Mouse (Mus musculus) thymus, postnatal 14 days (tissue): ENCODE measurements around the gene Zc3h12c.
A peak's percentile ranks its signal among the peaks of the same experiment; 100 is the strongest.

Experiments used
- DNase-seq: peaks from one replicate; pipeline ENCODE4 v3.0.0; 2021

Zc3h12c gene

GRCm38 (mm10) chr9:52167863-52168685 lies at the start of gene Zc3h12c:
Zc3h12c (minus strand) TSS chr9:52168572.
- DNase-seq: peak; percentile 62

- DNase-seq: no peak
Observed at GRCm38 (mm10) chr9:52217636-52218035, 49.3 kb upstream of the Zc3h12c start.

- DNase-seq: no peak
Observed at GRCm38 (mm10) chr9:52215291-52215690, 46.9 kb upstream of the Zc3h12c start.

- no peak for DNase-seq
Observed at GRCm38 (mm10) chr9:52212416-52212815, 44.0 kb upstream of the Zc3h12c start.

- no peak for DNase-seq
Observed at GRCm38 (mm10) chr9:52208510-52209030, 40.2 kb upstream of the Zc3h12c start.

GRCm38 (mm10) chr9:52203189-52203588 lies 34.8 kb upstream of the Zc3h12c start:
- DNase-seq: no peak

- no peak for DNase-seq
Observed at GRCm38 (mm10) chr9:52200271-52200670, 31.9 kb upstream of the Zc3h12c start.

- no peak for DNase-seq
Observed at GRCm38 (mm10) chr9:52195853-52196252, 27.5 kb upstream of the Zc3h12c start.

GRCm38 (mm10) chr9:52193851-52194250 lies 25.5 kb upstream of the Zc3h12c start:
- no peak for DNase-seq

- DNase-seq: no peak
Observed at GRCm38 (mm10) chr9:52190907-52191306, 22.5 kb upstream of the Zc3h12c start.

- DNase-seq: no peak
Observed at GRCm38 (mm10) chr9:52188106-52188505, 19.7 kb upstream of the Zc3h12c start.

GRCm38 (mm10) chr9:52186296-52186941 lies 18.0 kb upstream of the Zc3h12c start:
- no peak for DNase-seq

- DNase-seq: no peak
Observed at GRCm38 (mm10) chr9:52181419-52181818, 13.0 kb upstream of the Zc3h12c start.

GRCm38 (mm10) chr9:52180851-52181250 lies 12.5 kb upstream of the Zc3h12c start:
- DNase-seq: no peak

GRCm38 (mm10) chr9:52175257-52175859 lies 7.0 kb upstream of the Zc3h12c start:
- DNase-seq: no peak

GRCm38 (mm10) chr9:52174671-52175111 lies 6.3 kb upstream of the Zc3h12c start:
- no peak for DNase-seq

GRCm38 (mm10) chr9:52173937-52174336 lies 5.6 kb upstream of the Zc3h12c start:
- DNase-seq: no peak

GRCm38 (mm10) chr9:52172550-52172949 lies 4.2 kb upstream of the Zc3h12c start:
- DNase-seq: no peak

GRCm38 (mm10) chr9:52170671-52171070 lies 2.3 kb upstream of the Zc3h12c start:
- no peak for DNase-seq

- DNase-seq: no peak
Observed at GRCm38 (mm10) chr9:52170131-52170530, 1.8 kb upstream of the Zc3h12c start.

- peak; percentile 82 for DNase-seq
Observed at GRCm38 (mm10) chr9:52168686-52169270, 406 bp upstream of the Zc3h12c start.

- no peak for DNase-seq
Observed at GRCm38 (mm10) chr9:52167506-52167862, 888 bp downstream of the Zc3h12c start.

GRCm38 (mm10) chr9:52167084-52167483 lies 1.3 kb downstream of the Zc3h12c start:
- no peak for DNase-seq
